Mouse (Mus musculus) E14TG2a.4 (cell line): ENCODE results near the gene Eif4a3.

Source experiments
- H3K27me3 ChIP-seq: 2 replicates; pipeline ENCODE4 v1.6.1; 2014; ENCODE audit warnings: low read length, control low read depth; ENCODE audit not compliant: insufficient read depth
- H3K36me3 ChIP-seq: 2 replicates; pipeline ENCODE4 v1.6.1; 2014; ENCODE audit warnings: low read length, control low read depth; ENCODE audit not compliant: insufficient read depth
- H3K4me1 ChIP-seq: replicated peaks from 2 replicates; pipeline ENCODE4 v1.6.1; 2014; ENCODE audit warnings: low read depth, low read length, control low read depth
- H3K4me3 ChIP-seq: replicated peaks from 2 replicates; pipeline ENCODE4 v1.5.1; 2014; ENCODE audit warnings: mild to moderate bottlenecking, low read length
- H3K9me3 ChIP-seq: 2 replicates; pipeline ENCODE4 v1.6.1; 2014; ENCODE audit warnings: low read length, control low read depth
- CTCF ChIP-seq: conservative IDR thresholded peaks from 2 replicates; pipeline ENCODE4 v1.5.1; 2014; ENCODE audit warnings: low read length
- NANOG ChIP-seq: IDR thresholded peaks from 2 replicates; pipeline ENCODE4 v1.6.1; 2014; ENCODE audit warnings: borderline replicate concordance, low read length, mixed read lengths
- POU5F1 ChIP-seq: IDR thresholded peaks from 2 replicates; pipeline ENCODE4 v1.6.1; 2014; ENCODE audit warnings: low read length, borderline replicate concordance

Eif4a3 gene

DNA sequence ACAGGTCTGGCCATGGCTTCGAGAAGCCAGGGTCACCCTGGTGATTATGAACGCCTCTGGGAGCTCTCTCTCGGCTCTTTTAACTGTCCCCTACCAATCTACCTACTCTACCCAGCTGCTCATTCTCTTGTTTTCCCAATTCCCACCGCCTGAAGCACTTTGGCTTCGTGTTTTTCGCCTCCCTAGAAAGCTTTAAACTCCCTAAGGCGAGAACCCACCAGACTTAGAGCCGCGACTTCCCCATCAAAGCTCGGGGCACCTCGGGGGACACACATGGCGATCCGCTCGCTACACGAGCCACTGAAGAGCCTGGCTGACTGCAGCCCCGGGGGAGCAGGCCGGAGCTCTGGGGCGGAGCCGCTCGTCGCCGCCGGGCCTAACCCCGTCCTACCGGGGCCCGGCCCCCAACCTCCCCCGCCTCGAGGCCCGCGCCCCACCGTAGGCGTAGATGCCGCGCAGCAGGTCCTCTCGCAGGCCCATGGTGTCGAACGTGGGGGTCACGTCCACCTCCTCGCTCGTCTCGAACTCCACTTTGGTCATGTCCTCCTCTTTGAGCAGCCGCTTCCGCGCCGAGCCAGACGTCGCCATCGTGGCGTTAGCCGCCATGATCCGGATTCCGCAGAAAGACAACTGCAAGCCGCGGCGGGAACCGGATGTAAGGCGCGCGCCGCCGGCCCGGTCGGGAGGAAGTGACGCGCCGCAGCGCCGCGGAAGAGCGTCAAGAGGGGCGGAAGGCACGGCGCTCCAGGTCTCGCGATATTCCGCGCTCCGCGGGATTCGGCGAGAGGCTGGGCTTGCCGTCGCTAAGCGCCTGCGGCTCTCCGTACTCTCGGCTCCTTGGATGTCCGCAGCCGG is at the start of gene Eif4a3:
Gene Eif4a3, minus strand, starts transcription at position 699 of the 855 bp plus-strand sequence.
- Histone ChIP-seq H3K27me3 (no peaks in the 10 kb centered on the region), H3K36me3 (peaks cover 42% of the 10 kb centered on the region), H3K4me1 (peaks cover 72% of the 10 kb centered on the region), H3K4me3 (peak within 1 kb of the TSS; percentile 99), H3K9me3 (no peaks in the 10 kb centered on the region)
- TF ChIP-seq POU5F1 (no peak), CTCF (no peak), NANOG (no peak)

DNA sequence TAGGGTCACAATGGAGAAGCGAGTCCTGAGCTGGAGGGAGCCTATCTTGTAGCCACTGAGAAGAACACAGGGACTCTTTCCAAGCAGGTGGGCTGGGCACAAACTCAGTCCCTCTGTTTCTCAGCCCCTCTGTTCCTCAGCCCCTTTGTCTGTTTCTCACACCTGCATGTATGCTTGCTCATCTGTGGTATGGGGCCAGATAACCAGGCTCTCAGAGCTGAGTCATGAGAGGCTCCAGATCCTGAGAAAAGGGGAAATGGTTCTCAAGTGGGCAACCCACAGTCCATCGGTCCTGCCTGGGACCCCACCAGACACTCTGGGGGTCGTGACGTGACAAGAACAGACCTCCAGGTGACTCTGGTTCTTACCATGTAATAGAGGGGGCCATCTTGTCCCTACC is 47.2 kb upstream of the Eif4a3 start:
- H3K4me1 ChIP-seq, result peaks cover 20% of the 10 kb centered on the region
- H3K36me3 ChIP-seq, result no peaks in the 10 kb centered on the region
- no peak overlapping the region for H3K4me3 ChIP-seq
- H3K27me3 ChIP-seq, result peaks cover 18% of the 10 kb centered on the region
- TF ChIP-seq POU5F1 (no peak), NANOG (no peak), CTCF (no peak)
- H3K9me3 ChIP-seq, result no peaks in the 10 kb centered on the region

DNA sequence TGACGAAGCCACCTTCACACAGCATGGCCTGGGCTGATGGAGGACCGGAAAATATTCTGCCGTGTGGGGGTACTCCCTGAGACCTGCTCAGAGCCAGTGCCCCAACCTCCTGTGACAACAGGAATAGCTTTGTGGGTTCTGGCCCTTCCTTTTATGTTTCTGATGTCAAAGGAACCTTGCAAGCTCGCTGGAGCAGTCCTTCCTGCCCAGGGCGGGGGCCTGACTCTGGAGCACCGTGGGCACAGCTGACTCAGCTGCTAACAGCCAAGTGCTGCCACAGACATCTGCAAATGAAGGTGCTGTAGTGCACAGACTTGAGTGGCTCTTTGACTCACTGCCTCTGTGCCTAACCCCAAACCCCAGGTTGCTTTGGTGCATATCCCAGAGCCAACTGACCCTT is 45.0 kb upstream of the Eif4a3 start:
- TF ChIP-seq CTCF, result no peak
- TF ChIP-seq POU5F1, result no peak
- no peak for TF ChIP-seq NANOG

DNA sequence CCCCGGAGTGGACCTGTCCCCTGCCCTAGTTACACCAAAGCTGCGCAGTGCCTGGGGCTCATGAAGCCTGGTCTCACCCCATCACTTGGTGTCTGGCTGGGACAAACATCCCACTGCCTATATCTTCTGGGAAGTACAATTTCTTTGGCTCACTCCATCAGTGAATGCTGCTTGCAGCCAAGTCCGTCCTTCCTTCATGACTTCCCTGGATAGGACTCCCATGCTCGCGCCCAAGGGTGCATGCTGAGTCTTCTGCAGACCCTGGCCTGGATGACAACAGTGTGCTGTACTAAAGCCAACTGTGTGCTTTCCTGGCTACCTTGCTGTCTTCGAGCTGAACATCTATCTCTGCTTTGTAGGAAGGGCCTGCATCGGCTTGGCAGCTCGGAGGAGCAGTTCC is 44.3 kb upstream of the Eif4a3 start:
- Histone ChIP-seq H3K36me3 (no peaks in the 10 kb centered on the region), H3K4me3 (no peak overlapping the region), H3K4me1 (no peaks in the 10 kb centered on the region), H3K9me3 (no peaks in the 10 kb centered on the region), H3K27me3 (peaks cover 18% of the 10 kb centered on the region)
- no peak for TF ChIP-seq NANOG
- no peak for TF ChIP-seq POU5F1
- no peak for TF ChIP-seq CTCF

More for the DNA sequence above, 45.0 kb upstream of the Eif4a3 start:
- Histone ChIP-seq H3K27me3 (peaks cover 18% of the 10 kb centered on the region), H3K4me3 (no peak overlapping the region), H3K4me1 (peaks cover 6% of the 10 kb centered on the region), H3K36me3 (no peaks in the 10 kb centered on the region), H3K9me3 (no peaks in the 10 kb centered on the region)

DNA sequence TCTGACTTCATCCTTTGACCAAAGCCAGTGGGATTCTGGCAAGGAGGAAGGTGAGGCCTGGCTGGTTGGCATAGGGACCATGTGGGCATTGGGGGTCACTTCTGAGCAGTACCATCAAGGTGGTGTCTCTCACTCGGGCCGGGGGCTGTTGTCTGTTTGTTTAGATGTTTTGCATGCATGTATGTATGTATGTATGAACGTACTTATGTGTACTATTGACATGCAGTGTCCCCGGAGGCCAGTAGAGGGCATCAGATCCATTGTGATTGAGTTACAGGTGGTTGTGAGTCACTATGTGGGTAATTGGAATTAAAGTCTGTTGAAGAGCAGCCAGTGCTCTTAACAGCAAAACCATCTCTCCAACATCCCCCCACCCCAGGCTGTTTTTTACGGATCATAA is 39.7 kb upstream of the Eif4a3 start:
- peaks cover 8% of the 10 kb centered on the region; the same call in 1 of the 2 replicates for H3K27me3 ChIP-seq
- H3K9me3 ChIP-seq, result no peaks in the 10 kb centered on the region
- no peak overlapping the region for H3K4me3 ChIP-seq
- H3K36me3 ChIP-seq, result no peaks in the 10 kb centered on the region
- TF ChIP-seq POU5F1 (no peak), NANOG (no peak), CTCF (peak; percentile 72)
- H3K4me1 ChIP-seq, result peaks cover 2% of the 10 kb centered on the region

DNA sequence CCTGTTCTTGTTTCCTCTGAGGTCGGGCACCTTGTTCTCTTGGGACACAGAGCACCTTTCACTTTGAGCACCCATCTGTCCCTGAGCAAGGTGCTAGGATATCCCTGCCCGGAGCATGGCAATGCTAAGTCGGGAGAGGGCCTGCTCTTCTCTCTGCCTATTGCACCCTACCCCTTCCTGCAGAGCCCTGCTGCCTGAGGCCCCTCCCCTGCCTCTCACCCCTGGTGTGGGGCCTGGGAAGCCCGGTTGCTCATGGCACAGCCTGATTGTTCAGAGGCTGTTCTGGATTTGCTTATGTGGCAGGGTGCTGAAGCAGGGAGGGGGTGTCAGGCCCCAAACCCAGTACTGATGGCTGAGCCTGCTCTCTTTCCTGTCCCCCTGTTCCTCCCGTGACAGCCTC is 39.3 kb upstream of the Eif4a3 start:
- peaks cover 6% of the 10 kb centered on the region for H3K4me1 ChIP-seq
- H3K9me3 ChIP-seq, result no peaks in the 10 kb centered on the region
- no peak overlapping the region for H3K4me3 ChIP-seq
- peaks cover 7% of the 10 kb centered on the region; the same call in 1 of the 2 replicates for H3K27me3 ChIP-seq
- no peaks in the 10 kb centered on the region for H3K36me3 ChIP-seq
- no peak for TF ChIP-seq NANOG
- TF ChIP-seq POU5F1, result no peak
- no peak for TF ChIP-seq CTCF

DNA sequence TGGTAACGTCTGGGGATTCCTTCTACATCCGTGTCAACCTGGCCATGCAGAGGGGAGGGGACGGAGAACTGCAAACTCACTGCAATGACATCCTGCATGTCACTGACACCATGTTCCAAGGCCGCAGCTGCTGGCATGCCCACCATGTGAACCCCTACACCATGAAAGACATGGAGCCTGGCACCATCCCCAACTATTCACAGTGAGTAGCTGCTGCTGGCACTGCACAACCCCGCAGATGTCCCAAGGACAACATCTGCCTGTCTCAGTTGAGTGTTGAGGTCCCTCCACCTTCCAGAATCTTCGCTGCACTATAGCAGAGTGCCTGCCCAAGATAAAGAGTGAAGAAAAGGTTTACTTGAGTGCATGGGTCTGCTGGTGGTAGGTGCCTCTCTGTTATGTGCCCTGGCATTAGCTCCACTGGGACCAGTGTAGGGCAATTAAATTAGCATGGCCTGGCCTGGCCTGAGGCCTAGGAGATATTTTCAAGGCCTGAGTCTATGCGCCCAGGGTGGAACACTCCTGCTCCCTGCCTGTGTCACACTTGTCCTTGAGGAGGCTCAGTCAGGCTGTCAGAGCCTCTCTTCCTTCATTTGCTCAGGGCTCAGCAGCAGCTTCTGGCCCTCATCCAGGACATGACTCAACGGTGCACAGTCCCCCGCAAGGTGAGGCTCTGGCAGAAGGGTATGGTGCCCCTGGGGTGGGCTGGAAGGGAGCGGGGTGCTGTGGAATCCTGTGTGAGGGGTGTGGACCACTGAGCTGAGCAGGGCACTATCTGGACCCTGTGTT is 38.6 kb upstream of the Eif4a3 start:
- peaks cover 12% of the 10 kb centered on the region for H3K4me1 ChIP-seq
- no peak overlapping the region for H3K4me3 ChIP-seq
- peaks cover 7% of the 10 kb centered on the region; the same call in 1 of the 2 replicates for H3K27me3 ChIP-seq
- H3K9me3 ChIP-seq, result no peaks in the 10 kb centered on the region
- H3K36me3 ChIP-seq, result no peaks in the 10 kb centered on the region
- TF ChIP-seq CTCF (no peak), NANOG (no peak), POU5F1 (no peak)

DNA sequence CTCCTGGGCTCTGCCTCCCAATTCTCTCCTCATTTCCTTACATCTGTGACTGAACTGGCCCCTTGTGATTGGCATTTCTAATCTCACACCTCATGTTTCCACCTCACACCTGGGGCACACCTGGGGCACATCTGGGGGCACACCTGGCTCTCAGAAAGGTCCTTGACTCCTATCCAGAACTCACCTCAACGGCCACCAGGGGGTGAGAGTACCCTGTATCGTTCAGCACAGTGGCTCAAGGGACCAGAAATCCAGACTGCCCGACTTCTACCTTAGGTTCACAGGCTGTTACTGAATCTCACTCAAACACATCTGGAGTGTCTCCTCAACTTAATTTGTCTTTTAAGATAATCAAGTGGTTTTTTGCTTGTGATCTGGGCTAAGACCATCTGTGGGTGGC is 32.1 kb upstream of the Eif4a3 start:
- peaks cover 11% of the 10 kb centered on the region for H3K27me3 ChIP-seq
- TF ChIP-seq POU5F1 (no peak), CTCF (peak; percentile 13; the same call in 1 of the 2 replicates)
- no peaks in the 10 kb centered on the region for H3K36me3 ChIP-seq
- H3K4me3 ChIP-seq, result no peak overlapping the region
- H3K4me1 ChIP-seq, result peaks cover 28% of the 10 kb centered on the region
- H3K9me3 ChIP-seq, result no peaks in the 10 kb centered on the region
